Mouse (Mus musculus) effector memory CD4-positive, alpha-beta T cell, adult 7 months (primary cell): ENCODE data around the gene Cfap97d1. TPM values are rescaled to one million over a fixed set of nuclear protein-coding genes. Genes with fewer than 3 reads are reported as not detected.

Source experiments
- polyA plus RNA-seq: library from polyadenylated mRNA; unstranded; fragments of 100-300 nt; shearing (Covaris generic); gene quantifications from one replicate; pipeline ENCODE4 v1.2.1, GENCODE M21; 2017

The Cfap97d1 gene
- not detected for polyA plus RNA-seq

GRCm38 (mm10) chr11:101984054-101985025 lies at the start of gene Cfap97d1:
Cfap97d1 (plus strand) TSS chr11:101984279.

GRCm38 (mm10) chr11:101966965-101967614 lies 17.0 kb upstream of the Cfap97d1 start, which contains the start of gene Sost:
Sost (minus strand) TSS chr11:101967015.

GRCm38 (mm10) chr11:101986913-101987312 lies 2.8 kb downstream of the Cfap97d1 start, which contains the start of gene Dusp3:
Dusp3 (minus strand) TSS chr11:101987013.

GRCm38 (mm10) chr11:102028087-102028816 lies 44.2 kb downstream of the Cfap97d1 start, which contains the start of gene Mpp3:
Mpp3 (minus strand) TSS chr11:102028461.

GRCm38 (mm10) chr11:102041350-102041949 lies 57.4 kb downstream of the Cfap97d1 start, which contains the start of gene Cd300lg:
Cd300lg (plus strand) TSS chr11:102041509.

Other genes with a start within 250 kb of the Cfap97d1 start
- not detected for gene Etv4, start 198.9 kb upstream of the Cfap97d1 start, polyA plus RNA-seq
- gene Meox1, start 89.9 kb upstream of the Cfap97d1 start, polyA plus RNA-seq: not detected
- gene Sost, start 17.3 kb upstream of the Cfap97d1 start, polyA plus RNA-seq: not detected
- 2.1 TPM for gene Dusp3, start 2.7 kb downstream of the Cfap97d1 start, polyA plus RNA-seq
- 0.50 TPM for gene Mpp3, start 44.2 kb downstream of the Cfap97d1 start, polyA plus RNA-seq
- gene Cd300lg, start 57.2 kb downstream of the Cfap97d1 start, polyA plus RNA-seq: 0.21 TPM
- gene Mpp2, start 104.2 kb downstream of the Cfap97d1 start, polyA plus RNA-seq: 4.1 TPM
- gene Ppy, start 117.0 kb downstream of the Cfap97d1 start, polyA plus RNA-seq: not detected
- not detected for gene Pyy, start 123.6 kb downstream of the Cfap97d1 start, polyA plus RNA-seq
- gene Nags, start 161.2 kb downstream of the Cfap97d1 start, polyA plus RNA-seq: 0.37 TPM
- gene Tmem101, start 172.1 kb downstream of the Cfap97d1 start, polyA plus RNA-seq: 4.5 TPM
- gene Lsm12, start 201.0 kb downstream of the Cfap97d1 start, polyA plus RNA-seq: 79.8 TPM
- 20.7 TPM for gene G6pc3, start 205.3 kb downstream of the Cfap97d1 start, polyA plus RNA-seq
- gene Hdac5, start 245.9 kb downstream of the Cfap97d1 start, polyA plus RNA-seq: 46.5 TPM